Mouse (Mus musculus): ENCODE data around the gene Swap70.

DNA sequence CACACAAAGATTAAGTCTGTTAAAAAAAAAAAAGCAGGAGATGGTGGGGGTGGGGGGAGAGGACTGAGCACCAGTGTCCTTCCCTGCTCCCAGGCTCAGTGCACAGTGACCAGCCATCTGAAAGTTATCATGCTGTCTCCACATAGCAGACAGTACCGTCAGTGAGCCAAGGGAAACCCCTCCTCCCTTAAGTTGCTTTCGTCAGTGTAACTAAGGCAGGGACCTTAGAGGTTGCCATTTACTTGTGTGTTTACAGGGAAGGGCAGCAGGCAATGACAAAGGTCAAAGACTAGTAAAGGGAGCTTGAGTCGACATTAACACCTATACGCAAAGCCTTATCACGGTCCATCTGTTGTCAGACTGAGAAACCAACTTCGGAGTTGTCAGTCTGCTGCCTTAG is 81.4 kb downstream of the Swap70 start:
- TF ChIP-seq CTCF (IDR thresholded peaks at IDR 0.05; ENCODE audit: insufficient read depth, low read length) (no peak), POLR2A (IDR thresholded peaks at IDR 0.05; ENCODE audit: borderline replicate concordance, extremely low read depth, low read depth, low read length) (no peak)
